Mouse (Mus musculus) lung, embryonic 14.5 days (tissue): Measurements from ENCODE around the gene Atp10b. TPM values are rescaled to one million over a fixed set of nuclear protein-coding genes. Genes with fewer than 3 reads are reported as not detected.
"Not testable (repeated sequence)": the region's sequence is repeated elsewhere in the genome, so short reads cannot be mapped to it uniquely, and the experiment has no call there.

Experiments
- ATAC-seq: fragments of 200-750 bp; cut with Nextera tagmentation; 2 replicates; pipeline ENCODE4 v1.8.0; 2017; ENCODE audit warnings: mild to moderate bottlenecking, moderate TSS enrichment, moderate library complexity; ENCODE audit not compliant: insufficient read depth
- DNase-seq: peaks from one replicate; pipeline ENCODE4 v3.0.0-alpha.2; 2015
- H3K27ac ChIP-seq: fragments of 300-500 bp; sonication (generic); 2 replicates; pipeline ENCODE4 v1.5.1; 2014; ENCODE audit warnings: low read depth, mild to moderate bottlenecking, moderate library complexity
- H3K27me3 ChIP-seq: fragments of 300-500 bp; sonication (generic); 2 replicates; pipeline ENCODE4 v1.6.1; 2014; ENCODE audit warnings: low read length, control low read depth; ENCODE audit not compliant: insufficient read depth
- H3K36me3 ChIP-seq: fragments of 300-500 bp; sonication (generic); 2 replicates; pipeline ENCODE4 v1.6.1; 2014; ENCODE audit warnings: control low read depth; ENCODE audit not compliant: insufficient read depth
- H3K4me1 ChIP-seq: fragments of 300-500 bp; sonication (generic); 2 replicates; pipeline ENCODE4 v1.6.1; 2014; ENCODE audit warnings: antibody characterized with exemption, control low read depth; ENCODE audit not compliant: insufficient read depth
- H3K4me2 ChIP-seq: fragments of 300-500 bp; sonication (generic); 2 replicates; pipeline ENCODE4 v1.6.1; 2014; ENCODE audit warnings: mild to moderate bottlenecking
- H3K4me3 ChIP-seq: fragments of 300-500 bp; sonication (generic); 2 replicates; pipeline ENCODE4 v1.5.1; 2014; ENCODE audit warnings: low read depth, low read length
- H3K9ac ChIP-seq: fragments of 300-500 bp; sonication (generic); 2 replicates; pipeline ENCODE4 v1.6.1; 2014
- H3K9me3 ChIP-seq: fragments of 300-500 bp; sonication (generic); 2 replicates; pipeline ENCODE4 v1.6.1; 2016; ENCODE audit warnings: low read depth, low read length, control low read depth
- CTCF ChIP-seq: IDR thresholded peaks from 2 replicates; pipeline ENCODE4 v1.5.1; 2016; ENCODE audit warnings: antibody characterized with exemption, low read depth
- WGBS: fragments of 180-500 bp; shearing (Covaris S2); extraction: QIAGEN DNeasy Blood & Tissue Kit; methylation state at CpG from one replicate; pipeline ENCODE4 v1.1.7; 2014; 5-methylcytosine and 5-hydroxymethylcytosine counted together
- polyA plus RNA-seq: library from polyadenylated mRNA; unstranded; fragments of >200 nt; fragmentation: Nextera tagmentation; extraction: Ambion mirVana; gene quantifications from 2 replicates; pipeline ENCODE4 v1.2.1, GENCODE M21; 2014

The Atp10b gene
- 0.16 and 0.46 TPM in 2 replicates for polyA plus RNA-seq

- TF ChIP-seq CTCF, result no peak
- Histone ChIP-seq H3K27me3 (no peaks in the 10 kb centered on the region), H3K4me1 (no peaks in the 10 kb centered on the region), H3K27ac (no peak within 1 kb of the TSS), H3K9ac (no peak within 1 kb of the TSS), H3K9me3 (no peaks in the 10 kb centered on the region), H3K36me3 (no peaks in the 10 kb centered on the region), H3K4me3 (no peak within 1 kb of the TSS), H3K4me2 (no peak within 1 kb of the TSS)
- ATAC-seq (no peak), DNase-seq (no peak)
- 60% methylated on average over 1 of the region's 1 CpGs for WGBS
These were observed at the start of gene Atp10b for GRCm38 (mm10) chr11:43149577-43149976. TSS of gene Atp10b (plus strand) at chr11:43149877.

DNA sequence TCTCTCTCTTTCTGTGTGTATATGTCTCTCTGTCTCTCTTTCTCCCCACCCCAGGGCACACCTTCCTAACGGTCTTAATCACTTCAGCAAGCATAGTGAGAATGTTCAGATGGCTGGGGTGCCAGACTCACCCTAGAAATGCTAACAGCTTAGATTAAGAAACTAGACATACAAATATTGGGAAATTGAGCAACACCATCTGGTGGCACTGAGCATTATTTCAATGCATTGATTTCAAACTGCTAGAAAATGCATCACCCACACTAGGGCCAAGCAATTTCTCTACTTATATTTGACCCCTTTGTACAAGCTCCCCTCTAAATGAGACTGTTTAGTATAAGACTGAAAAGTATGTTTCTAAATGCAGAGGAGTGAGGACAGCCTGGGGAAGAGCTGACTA, 48.3 kb upstream of the Atp10b start:
- H3K4me2 ChIP-seq, result no peak overlapping the region
- ATAC-seq (no peak), DNase-seq (no peak)
- 45% methylated on average over 1 of the region's 1 CpGs for whole genome bisulfite sequencing
- no peak overlapping the region for H3K27ac ChIP-seq
- H3K9me3 ChIP-seq, result no peaks in the 10 kb centered on the region
- no peak overlapping the region for H3K4me3 ChIP-seq
- no peaks in the 10 kb centered on the region for H3K4me1 ChIP-seq
- no peaks in the 10 kb centered on the region for H3K36me3 ChIP-seq
- TF ChIP-seq CTCF, result no peak
- H3K9ac ChIP-seq, result no peak overlapping the region
- H3K27me3 ChIP-seq, result no peaks in the 10 kb centered on the region

DNA sequence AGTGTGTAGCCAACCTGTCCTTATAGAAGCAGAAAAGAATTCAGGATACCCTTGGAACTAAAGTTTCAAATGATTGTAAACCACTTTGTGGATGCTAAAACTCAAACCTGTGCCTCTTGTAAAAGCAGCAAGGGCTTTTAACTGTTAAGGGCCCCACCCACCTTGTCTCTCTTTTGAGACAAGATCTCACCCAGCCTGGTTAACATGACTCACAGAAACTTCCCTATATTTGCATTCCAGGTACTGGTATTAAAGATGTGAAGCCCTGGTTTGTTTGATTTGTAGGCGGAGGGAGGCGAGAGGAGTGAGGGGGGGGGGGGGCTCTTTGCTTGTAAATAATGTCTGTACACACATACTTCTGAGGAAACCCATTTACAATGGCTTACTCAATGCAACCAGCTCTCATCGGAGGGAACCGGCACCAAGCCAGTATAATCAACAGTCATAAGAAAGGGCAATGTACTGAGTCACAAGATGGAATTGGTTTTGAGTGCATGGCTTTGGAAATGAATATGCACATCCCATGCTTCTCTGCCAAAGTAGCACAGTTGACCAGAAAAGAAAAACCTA, 23.7 kb upstream of the Atp10b start:
- H3K27ac ChIP-seq, result no peak overlapping the region
- no peak for TF ChIP-seq CTCF
- no peaks in the 10 kb centered on the region for H3K4me1 ChIP-seq
- WGBS, result 73% methylated on average over 4 of the region's 4 CpGs
- no peak overlapping the region for H3K4me3 ChIP-seq
- no peak overlapping the region for H3K4me2 ChIP-seq
- DNase-seq (no peak), ATAC-seq (no peak)
- no peaks in the 10 kb centered on the region for H3K27me3 ChIP-seq
- H3K36me3 ChIP-seq, result no peaks in the 10 kb centered on the region
- no peaks in the 10 kb centered on the region for H3K9me3 ChIP-seq
- no peak overlapping the region for H3K9ac ChIP-seq

GRCm38 (mm10) chr11:43126573-43126972, 23.1 kb upstream of the Atp10b start:
- not testable (repeated sequence) for H3K9ac ChIP-seq, H3K4me2 ChIP-seq, H3K27ac ChIP-seq, H3K4me1 ChIP-seq, H3K4me3 ChIP-seq, H3K27me3 ChIP-seq, H3K9me3 ChIP-seq, DNase-seq, ATAC-seq, H3K36me3 ChIP-seq
- 71% methylated on average over 12 of the region's 12 CpGs for WGBS

DNA sequence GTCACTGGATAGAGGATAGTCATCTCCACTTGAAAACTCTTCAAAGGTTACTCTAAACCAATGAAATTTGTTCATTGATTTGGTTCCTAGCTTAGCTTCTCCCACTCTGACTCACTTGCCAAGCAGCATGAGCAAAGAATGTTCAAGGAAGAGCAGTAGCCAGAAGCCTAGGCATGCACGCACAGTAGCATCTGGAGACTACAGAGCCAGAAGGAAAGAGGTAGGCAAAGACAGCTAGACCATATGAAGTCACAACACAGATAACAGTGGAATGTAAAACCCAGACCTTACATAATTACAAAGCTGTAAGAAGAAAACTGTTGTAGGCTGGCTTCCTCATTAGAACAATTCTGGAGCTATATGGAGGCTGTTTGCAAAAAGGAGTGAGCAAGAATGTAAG, 8.4 kb upstream of the Atp10b start:
- no peaks in the 10 kb centered on the region for H3K9me3 ChIP-seq
- DNase-seq (no peak), ATAC-seq (no peak)
- H3K4me3 ChIP-seq, result no peak overlapping the region
- TF ChIP-seq CTCF, result no peak
- H3K27ac ChIP-seq, result no peak overlapping the region
- 83% methylated on average over 1 of the region's 1 CpGs for WGBS
- H3K27me3 ChIP-seq, result no peaks in the 10 kb centered on the region
- H3K4me2 ChIP-seq, result no peak overlapping the region
- no peaks in the 10 kb centered on the region for H3K36me3 ChIP-seq
- H3K4me1 ChIP-seq, result no peaks in the 10 kb centered on the region
- no peak overlapping the region for H3K9ac ChIP-seq

GRCm38 (mm10) chr11:43142811-43143210, 6.9 kb upstream of the Atp10b start:
- TF ChIP-seq CTCF, result no peak
- no peak overlapping the region for H3K4me3 ChIP-seq
- no peak overlapping the region for H3K9ac ChIP-seq
- H3K9me3 ChIP-seq, result no peaks in the 10 kb centered on the region
- 70% methylated on average over 1 of the region's 1 CpGs for WGBS
- H3K27ac ChIP-seq, result no peak overlapping the region
- no peaks in the 10 kb centered on the region for H3K27me3 ChIP-seq
- H3K36me3 ChIP-seq, result no peaks in the 10 kb centered on the region
- no peak for DNase-seq
- ATAC-seq, result no peak
- H3K4me1 ChIP-seq, result no peaks in the 10 kb centered on the region
- no peak overlapping the region for H3K4me2 ChIP-seq

- Histone ChIP-seq H3K4me2 (no peak overlapping the region), H3K4me1 (no peaks in the 10 kb centered on the region), H3K36me3 (no peaks in the 10 kb centered on the region), H3K27ac (no peak overlapping the region), H3K9ac (no peak overlapping the region), H3K9me3 (no peaks in the 10 kb centered on the region), H3K27me3 (no peaks in the 10 kb centered on the region), H3K4me3 (no peak overlapping the region)
- WGBS, result 71% methylated on average over 1 of the region's 1 CpGs
- TF ChIP-seq CTCF, result no peak
- no peak for DNase-seq
- ATAC-seq, result no peak
These were observed 5.5 kb upstream of the Atp10b start for GRCm38 (mm10) chr11:43144178-43144577.

DNA sequence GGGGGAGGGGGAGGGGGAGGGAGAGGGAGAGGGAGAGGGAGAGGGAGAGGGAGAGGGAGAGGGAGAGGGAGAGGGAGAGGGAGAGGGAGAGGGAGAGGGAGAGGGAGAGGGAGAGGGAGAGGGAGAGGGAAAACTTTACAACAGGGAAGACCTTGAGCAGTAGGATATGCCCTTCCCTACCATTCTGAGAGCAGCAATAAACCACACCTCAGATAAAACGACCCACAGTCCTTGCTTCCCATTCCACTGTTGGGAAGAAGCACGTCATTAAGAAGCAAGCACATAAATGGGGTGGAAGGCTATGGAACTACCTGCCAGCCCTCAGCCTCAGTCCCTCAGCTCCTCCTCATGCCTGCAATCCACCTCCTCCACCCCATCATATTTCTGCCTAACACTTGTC, 4.8 kb upstream of the Atp10b start:
- not testable (repeated sequence) for H3K27me3 ChIP-seq, H3K27ac ChIP-seq, ATAC-seq, H3K4me1 ChIP-seq, H3K4me2 ChIP-seq, H3K36me3 ChIP-seq, DNase-seq, H3K9me3 ChIP-seq, H3K9ac ChIP-seq, H3K4me3 ChIP-seq
- WGBS, result 72% methylated on average over 2 of the region's 2 CpGs
